Mouse (Mus musculus) kidney, embryonic 15.5 days (tissue): Measurements from ENCODE around the gene Git2. TPM values are rescaled to one million over a fixed set of nuclear protein-coding genes. Genes with fewer than 3 reads are reported as not detected.
A peak's percentile ranks its signal among the peaks of the same experiment; 100 is the strongest.

Experiments
- ATAC-seq: fragments of 200-750 bp; cut with Nextera tagmentation; replicated peaks from 2 replicates; pipeline ENCODE4 v1.8.0; 2017; ENCODE audit warnings: moderate TSS enrichment; ENCODE audit not compliant: low FRiP score
- H3K27ac ChIP-seq: fragments of 300-500 bp; sonication (generic); 2 replicates; pipeline ENCODE4 v1.5.1; 2015; ENCODE audit warnings: mild to moderate bottlenecking, inconsistent platforms
- H3K27me3 ChIP-seq: fragments of 300-500 bp; sonication (generic); 2 replicates; pipeline ENCODE4 v1.6.1; 2015; ENCODE audit warnings: inconsistent platforms
- H3K36me3 ChIP-seq: fragments of 300-500 bp; sonication (generic); 2 replicates; pipeline ENCODE4 v1.6.1; 2015; ENCODE audit warnings: inconsistent platforms
- H3K4me1 ChIP-seq: fragments of 300-500 bp; sonication (generic); 2 replicates; pipeline ENCODE4 v1.6.1; 2015; ENCODE audit warnings: inconsistent platforms
- H3K4me2 ChIP-seq: fragments of 300-500 bp; sonication (generic); 2 replicates; pipeline ENCODE4 v1.6.1; 2015; ENCODE audit warnings: moderate library complexity, mild to moderate bottlenecking, inconsistent platforms
- H3K4me3 ChIP-seq: fragments of 300-500 bp; sonication (generic); replicated peaks from 2 replicates; pipeline ENCODE4 v1.5.1; 2015; ENCODE audit warnings: mild to moderate bottlenecking, inconsistent platforms
- H3K9ac ChIP-seq: fragments of 300-500 bp; sonication (generic); 2 replicates; pipeline ENCODE4 v1.6.1; 2015; ENCODE audit warnings: mild to moderate bottlenecking, inconsistent platforms
- H3K9me3 ChIP-seq: fragments of 300-500 bp; sonication (generic); replicated peaks from 2 replicates; pipeline ENCODE4 v1.6.1; 2016; ENCODE audit warnings: inconsistent platforms
- whole genome bisulfite sequencing: fragments of 180-500 bp; shearing (Covaris S2); methylation state at CpG from one replicate; pipeline ENCODE4 v1.1.7; 2015; ENCODE audit warnings: mixed read lengths; 5-methylcytosine and 5-hydroxymethylcytosine counted together
- polyA plus RNA-seq: library from polyadenylated mRNA; unstranded; fragments of >200 nt; fragmentation: Nextera tagmentation; extraction: Ambion mirVana; gene quantifications from 2 replicates; pipeline ENCODE4 v1.2.1, GENCODE M21; 2015

Gene Git2
- polyA plus RNA-seq, 1 experiment from 2014 or later: 45.5 TPM

- whole genome bisulfite sequencing: 86% methylated on average over 10 of the region's 10 CpGs
- no peak overlapping the region for H3K9ac ChIP-seq
- no peaks in the 10 kb centered on the region for H3K27me3 ChIP-seq
- H3K27ac ChIP-seq: no peak overlapping the region
- H3K4me1 ChIP-seq: no peaks in the 10 kb centered on the region
- H3K9me3 ChIP-seq: no peaks in the 10 kb centered on the region
- ATAC-seq: no peak
- peaks cover 94% of the 10 kb centered on the region for H3K36me3 ChIP-seq
- H3K4me2 ChIP-seq: no peak overlapping the region
- H3K4me3 ChIP-seq: no peak overlapping the region
Observed at GRCm38 (mm10) chr5:114750325-114750724, 25.0 kb downstream of the Git2 start.

GRCm38 (mm10) chr5:114747521-114747920 lies 27.8 kb downstream of the Git2 start:
- Histone ChIP-seq H3K27ac (no peak overlapping the region), H3K4me1 (no peaks in the 10 kb centered on the region), H3K36me3 (peaks cover 94% of the 10 kb centered on the region), H3K4me3 (no peak overlapping the region), H3K4me2 (no peak overlapping the region), H3K27me3 (no peaks in the 10 kb centered on the region), H3K9ac (no peak overlapping the region), H3K9me3 (no peaks in the 10 kb centered on the region)
- WGBS: 92% methylated on average over 5 of the region's 5 CpGs
- no peak for ATAC-seq

DNA sequence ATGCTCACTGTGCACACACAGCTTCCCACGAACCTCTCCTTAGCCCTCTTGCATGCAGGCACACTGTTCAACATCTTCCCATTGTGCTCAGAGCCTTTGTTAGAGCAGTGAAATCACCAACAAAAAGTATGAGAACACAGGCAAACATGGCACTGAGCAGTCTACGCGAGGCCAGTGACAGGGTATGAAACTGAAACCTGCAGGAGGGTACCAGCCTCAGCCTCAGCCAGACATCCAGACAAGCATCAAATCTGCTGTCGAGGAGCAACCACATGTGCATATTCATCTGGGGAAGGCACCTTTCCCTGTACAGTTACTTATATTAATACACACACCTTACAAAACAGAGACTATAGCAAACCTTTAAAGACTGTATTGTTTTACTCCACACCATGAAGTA lies 28.4 kb downstream of the Git2 start:
- Histone ChIP-seq H3K27ac (no peak overlapping the region), H3K9ac (no peak overlapping the region), H3K9me3 (no peaks in the 10 kb centered on the region), H3K27me3 (no peaks in the 10 kb centered on the region), H3K4me3 (no peak overlapping the region), H3K36me3 (peaks cover 94% of the 10 kb centered on the region), H3K4me2 (no peak overlapping the region), H3K4me1 (no peaks in the 10 kb centered on the region)
- WGBS: 95% methylated on average over 4 of the region's 4 CpGs
- no peak for ATAC-seq

DNA sequence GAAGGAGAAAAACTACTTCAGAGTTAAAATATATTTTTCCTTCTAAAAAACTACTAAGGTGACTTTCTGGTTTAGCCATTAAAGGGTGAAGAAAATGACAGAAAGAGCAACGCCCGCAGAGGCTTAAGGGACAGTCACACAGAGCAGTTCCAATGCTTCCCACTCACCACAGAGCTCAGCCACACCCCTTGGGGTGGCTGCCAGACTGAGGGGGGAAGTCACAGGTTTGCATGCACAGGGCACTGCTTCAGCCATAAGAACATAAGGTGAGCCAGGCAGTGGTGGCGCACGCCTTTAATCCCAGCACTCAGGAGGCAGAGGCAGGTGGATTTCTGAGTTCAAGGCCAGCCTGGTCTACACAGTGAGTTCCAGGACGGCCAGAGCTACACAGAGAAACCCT lies 29.7 kb downstream of the Git2 start:
- Histone ChIP-seq H3K27ac (no peak overlapping the region), H3K4me1 (no peaks in the 10 kb centered on the region), H3K9ac (no peak overlapping the region), H3K4me2 (no peak overlapping the region), H3K27me3 (no peaks in the 10 kb centered on the region), H3K36me3 (peaks cover 93% of the 10 kb centered on the region), H3K9me3 (no peaks in the 10 kb centered on the region), H3K4me3 (no peak overlapping the region)
- ATAC-seq: no peak
- 90% methylated on average over 5 of the region's 5 CpGs for WGBS

DNA sequence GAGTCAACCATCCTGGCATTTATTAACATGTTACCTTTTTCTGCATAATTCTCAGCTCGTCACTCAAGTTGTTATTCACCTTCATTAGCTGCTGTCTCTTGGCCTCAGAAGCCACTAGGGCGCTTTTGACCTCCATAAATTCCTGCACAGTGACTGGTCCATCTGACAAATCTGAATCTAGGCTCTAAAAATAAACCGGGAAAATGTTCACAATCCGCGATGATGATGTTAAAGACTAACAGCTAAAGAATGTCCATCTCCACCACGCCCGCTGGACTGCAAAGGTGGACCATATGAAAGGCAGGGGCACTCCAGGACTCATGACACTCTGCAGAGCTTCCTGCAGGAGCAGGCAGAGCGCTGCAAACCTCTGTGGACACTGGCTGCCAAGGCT lies 31.6 kb downstream of the Git2 start:
- Histone ChIP-seq H3K9ac (no peak overlapping the region), H3K27me3 (no peaks in the 10 kb centered on the region), H3K4me3 (no peak overlapping the region), H3K4me1 (peaks cover 6% of the 10 kb centered on the region), H3K27ac (no peak overlapping the region), H3K9me3 (no peaks in the 10 kb centered on the region), H3K36me3 (peaks cover 93% of the 10 kb centered on the region), H3K4me2 (no peak overlapping the region)
- WGBS: 93% methylated on average over 8 of the region's 8 CpGs
- no peak for ATAC-seq

DNA sequence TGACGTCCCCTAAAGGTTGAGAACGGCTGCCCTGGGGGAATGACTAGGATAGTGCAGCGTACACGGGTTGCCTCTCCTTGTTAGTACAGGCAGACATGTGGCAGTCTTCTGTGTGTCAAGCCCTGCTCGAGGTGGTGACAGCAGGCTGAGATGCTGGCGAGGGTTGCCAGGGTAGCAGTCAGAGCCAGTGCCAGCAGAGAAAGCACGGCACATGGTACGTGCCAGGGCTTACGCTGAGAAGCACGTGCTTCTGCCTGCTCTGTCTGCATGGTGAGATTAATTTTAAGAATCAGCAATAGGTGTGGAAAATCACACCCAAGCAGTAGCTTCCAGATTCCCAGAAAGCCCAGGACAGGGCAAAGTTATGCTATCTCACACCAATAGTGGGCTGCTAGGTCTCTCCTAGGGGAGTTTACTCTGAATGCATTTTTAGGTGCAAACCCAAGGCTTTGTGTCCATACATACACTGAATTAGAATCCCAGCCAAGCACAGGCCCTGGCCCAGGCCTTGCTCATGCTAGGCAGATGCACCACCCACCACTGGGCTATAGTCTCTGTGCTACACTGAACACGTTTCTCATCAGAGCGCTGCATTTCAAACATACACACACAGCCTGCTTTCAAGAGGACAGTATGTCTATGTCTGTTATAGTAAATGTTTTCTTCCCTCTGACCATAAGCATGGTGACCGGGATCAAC lies 32.2 kb downstream of the Git2 start:
- no peak overlapping the region for H3K4me3 ChIP-seq
- H3K36me3 ChIP-seq: peaks cover 93% of the 10 kb centered on the region
- no peak overlapping the region for H3K4me2 ChIP-seq
- H3K27ac ChIP-seq: no peak overlapping the region
- peaks cover 10% of the 10 kb centered on the region for H3K4me1 ChIP-seq
- no peaks in the 10 kb centered on the region for H3K9me3 ChIP-seq
- WGBS: 93% methylated on average over 13 of the region's 13 CpGs
- ATAC-seq: no peak
- no peaks in the 10 kb centered on the region for H3K27me3 ChIP-seq
- H3K9ac ChIP-seq: no peak overlapping the region

DNA sequence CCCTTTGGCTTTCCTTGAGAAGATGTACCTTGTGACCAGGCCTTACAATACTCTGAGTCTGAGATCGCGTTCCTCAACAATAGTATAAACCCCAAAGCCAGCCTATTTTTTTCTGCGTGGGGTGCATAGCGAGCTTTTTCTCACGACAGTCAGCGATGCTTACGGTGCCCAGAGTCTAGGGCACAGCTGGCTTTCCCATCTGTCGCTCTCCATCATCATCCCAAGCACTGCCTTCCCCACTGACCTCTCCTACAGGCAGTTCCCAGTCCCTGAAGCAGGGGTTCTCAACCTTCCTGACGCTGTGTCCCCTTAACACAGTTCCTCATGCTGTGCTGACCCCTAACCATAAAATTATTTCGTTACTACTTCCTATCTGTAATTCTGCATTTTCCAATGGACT lies 32.7 kb downstream of the Git2 start:
- H3K4me2 ChIP-seq: no peak overlapping the region
- H3K4me3 ChIP-seq: no peak overlapping the region
- H3K4me1 ChIP-seq: peaks cover 10% of the 10 kb centered on the region
- H3K9ac ChIP-seq: no peak overlapping the region
- no peaks in the 10 kb centered on the region for H3K27me3 ChIP-seq
- peaks cover 93% of the 10 kb centered on the region for H3K36me3 ChIP-seq
- no peak overlapping the region for H3K27ac ChIP-seq
- WGBS: 91% methylated on average over 10 of the region's 10 CpGs
- ATAC-seq: no peak
- no peaks in the 10 kb centered on the region for H3K9me3 ChIP-seq

DNA sequence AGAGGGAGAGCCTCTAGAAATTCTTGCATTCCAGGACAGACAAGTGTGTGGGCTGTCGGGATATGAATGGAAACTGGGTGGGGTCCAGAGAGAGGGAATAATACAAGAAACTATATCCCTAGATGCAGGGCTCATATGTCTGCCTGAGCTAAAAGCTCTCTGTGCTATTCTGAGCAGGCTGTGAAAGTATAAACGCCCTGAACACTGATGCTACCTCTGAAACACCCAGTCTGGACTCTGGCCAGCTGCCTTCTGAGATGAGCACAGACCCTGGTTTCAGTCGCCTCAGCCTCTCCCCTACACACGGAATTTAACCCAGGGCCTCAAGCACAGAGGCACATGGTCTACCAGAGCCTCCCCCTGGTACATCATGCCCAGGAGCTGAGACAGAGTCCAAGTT lies 34.7 kb downstream of the Git2 start:
- Histone ChIP-seq H3K9me3 (no peaks in the 10 kb centered on the region), H3K4me1 (peaks cover 13% of the 10 kb centered on the region), H3K9ac (no peak overlapping the region), H3K36me3 (peaks cover 94% of the 10 kb centered on the region), H3K4me2 (no peak overlapping the region), H3K4me3 (no peak overlapping the region), H3K27ac (no peak overlapping the region), H3K27me3 (no peaks in the 10 kb centered on the region)
- 67% methylated on average over 4 of the region's 4 CpGs for WGBS
- ATAC-seq: no peak

GRCm38 (mm10) chr5:114738707-114739241 lies 36.5 kb downstream of the Git2 start:
- Histone ChIP-seq H3K36me3 (peaks cover 92% of the 10 kb centered on the region), H3K4me2 (no peak overlapping the region), H3K4me3 (no peak overlapping the region), H3K9ac (no peak overlapping the region), H3K9me3 (no peaks in the 10 kb centered on the region), H3K27me3 (no peaks in the 10 kb centered on the region), H3K4me1 (peaks cover 13% of the 10 kb centered on the region), H3K27ac (peak overlapping the region; percentile 24)
- peak; percentile 55 for ATAC-seq
- 75% methylated on average over 12 of the region's 12 CpGs for WGBS

GRCm38 (mm10) chr5:114737090-114737887 lies 38.0 kb downstream of the Git2 start:
- Histone ChIP-seq H3K4me1 (peaks cover 13% of the 10 kb centered on the region), H3K4me2 (no peak overlapping the region), H3K9ac (no peak overlapping the region), H3K27ac (no peak overlapping the region), H3K9me3 (no peaks in the 10 kb centered on the region), H3K36me3 (peaks cover 92% of the 10 kb centered on the region), H3K27me3 (no peaks in the 10 kb centered on the region), H3K4me3 (no peak overlapping the region)
- 65% methylated on average over 21 of the region's 21 CpGs for WGBS
- ATAC-seq: 0 out of 2 replicates have a peak, but pooled peaks have one; percentile 19

- Histone ChIP-seq H3K27me3 (no peaks in the 10 kb centered on the region), H3K4me1 (peaks cover 17% of the 10 kb centered on the region), H3K9ac (no peak overlapping the region), H3K36me3 (peaks cover 97% of the 10 kb centered on the region), H3K9me3 (no peaks in the 10 kb centered on the region), H3K4me2 (no peak overlapping the region), H3K4me3 (no peak overlapping the region), H3K27ac (no peak overlapping the region)
- ATAC-seq: no peak
- WGBS: 84% methylated on average over 15 of the region's 15 CpGs
Observed at GRCm38 (mm10) chr5:114733606-114734005, 41.7 kb downstream of the Git2 start.

DNA sequence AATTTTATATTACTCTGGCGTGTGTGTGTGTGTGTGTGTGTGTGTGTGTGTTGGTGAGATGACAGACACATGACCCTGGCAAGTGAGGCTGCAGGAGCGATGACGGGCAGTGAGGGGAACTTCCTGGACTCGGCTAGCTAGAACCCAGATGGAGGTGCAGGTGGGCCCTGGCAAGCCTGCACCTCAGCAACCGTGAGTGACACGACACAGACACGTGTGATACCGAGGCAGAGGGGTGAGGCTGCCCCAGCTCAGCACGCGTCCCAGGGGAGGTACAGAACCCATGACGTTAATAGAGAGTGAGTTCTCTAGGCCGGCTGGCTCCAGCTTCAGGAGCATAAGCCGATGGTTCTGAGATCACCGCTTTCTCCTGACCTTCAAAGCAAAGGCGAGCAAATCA lies 43.3 kb downstream of the Git2 start:
- WGBS: 93% methylated on average over 15 of the region's 15 CpGs
- H3K27ac ChIP-seq: no peak overlapping the region
- no peaks in the 10 kb centered on the region for H3K9me3 ChIP-seq
- peaks cover 11% of the 10 kb centered on the region; the same call in 1 of the 2 replicates for H3K4me1 ChIP-seq
- H3K36me3 ChIP-seq: peaks cover 93% of the 10 kb centered on the region
- no peak overlapping the region for H3K4me2 ChIP-seq
- no peaks in the 10 kb centered on the region for H3K27me3 ChIP-seq
- ATAC-seq: no peak
- H3K9ac ChIP-seq: no peak overlapping the region
- H3K4me3 ChIP-seq: no peak overlapping the region
